In the genomic region with DNA sequence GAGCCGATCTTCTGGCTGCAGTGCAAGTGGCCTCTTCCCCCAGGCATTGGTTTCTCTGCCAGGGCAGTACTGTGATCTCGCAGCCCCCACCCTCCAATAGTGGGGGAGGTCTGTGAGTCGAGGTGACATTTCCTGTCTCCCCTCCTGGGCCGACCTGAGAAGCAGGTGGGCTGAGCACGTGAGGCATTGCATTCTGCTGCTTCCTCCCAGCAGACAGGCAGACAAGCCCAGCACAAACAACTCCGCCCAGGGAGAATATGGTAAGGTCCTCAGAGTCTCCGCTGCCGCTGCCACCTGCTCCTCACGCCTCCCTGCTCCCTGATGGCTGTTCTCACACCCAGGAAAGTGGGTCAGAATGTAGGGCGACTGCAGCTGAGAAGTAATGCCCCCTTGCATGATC, we compare ENCODE assay signal across 10 mouse cellular contexts. TPM values are rescaled to one million over a fixed set of nuclear protein-coding genes. Genes with fewer than 3 reads are reported as not detected.
DNase-seq lines count a peak whose midpoint lies in the region; ATAC-seq and TF ChIP-seq lines count a peak whose summit lies in the region.
"Had no signal": no experiment of that assay in that cellular context is flagged by ENCODE, and none has a peak within 500 bp of the region (broad histone marks: within the 10 kb centered on the region; RNA-seq: fewer than 3 reads in every experiment).

No protein-coding gene starts in this region.

- H3K4me2 ChIP-seq in hindbrain, postnatal 0 days (ENCODE audit: low read depth, low read length), result no peak overlapping the region
- H3K4me2 ChIP-seq: intestine, embryonic 15.5 days; liver, embryonic 13.5 days had no signal

- 0 out of 2 replicates have a peak overlapping the region, but pooled peaks have one; percentile 10 for H3K9ac ChIP-seq in hindbrain, postnatal 0 days (replicated peaks; ENCODE audit: low read length)
- no peak overlapping the region for H3K9ac ChIP-seq in heart, adult 2 months (ENCODE audit: low read depth, low read length)
- H3K9ac ChIP-seq: intestine, embryonic 15.5 days; liver, embryonic 13.5 days had no signal

- no peaks in the 10 kb centered on the region for H3K9me3 ChIP-seq in hindbrain, postnatal 0 days (ENCODE audit: low read length)
- H3K9me3 ChIP-seq: intestine, embryonic 15.5 days; liver, embryonic 13.5 days had no signal

- peak; percentile 41; the same call in 1 of the 2 replicates for ATAC-seq in hindbrain, postnatal 0 days
- ATAC-seq: intestine, embryonic 15.5 days had no signal

- TF ChIP-seq CTCF in gastrocnemius, adult 2 months (IDR thresholded peaks at IDR 0.05), result no peak
- TF ChIP-seq CTCF in hindbrain, postnatal 0 days (IDR thresholded peaks at IDR 0.05; ENCODE audit: low read depth), result no peak
- TF ChIP-seq CTCF in heart, adult 2 months (IDR thresholded peaks at IDR 0.05), result no peak

- no peaks in the 10 kb centered on the region for H3K36me3 ChIP-seq in hindbrain, postnatal 0 days (ENCODE audit: insufficient read depth, low read length)
- no peaks in the 10 kb centered on the region for H3K36me3 ChIP-seq in heart, adult 2 months (ENCODE audit: control insufficient read depth, insufficient read depth, low read length)
- H3K36me3 ChIP-seq: intestine, embryonic 15.5 days had no signal

- no peaks in the 10 kb centered on the region for H3K79me2 ChIP-seq in heart, adult 2 months (replicated peaks; ENCODE audit: control insufficient read depth, insufficient read depth, low read length)

- WGBS in hindbrain, postnatal 0 days, result 30% methylated on average over 10 of the region's 10 CpGs
- WGBS in heart, adult 2 months, result 55% methylated on average over 10 of the region's 10 CpGs

- DNase-seq in gastrocnemius, adult 2 months, result peak; percentile 36
- no peak for DNase-seq in gastrocnemius, postnatal 25 days
- peak; percentile 54 for DNase-seq in right cerebral cortex, adult 18-20 months
- no peak for DNase-seq in right cerebral cortex, postnatal 14 days
- peak; percentile 28 for DNase-seq in hindbrain, postnatal 0 days (ENCODE audit: low spot score)
- DNase-seq in thymus, postnatal 4 days, result peak; percentile 80
- DNase-seq in heart, adult 2 months, result no peak
- no peak for DNase-seq in layer of hippocampus, postnatal 25 days (ENCODE audit: extremely low spot score in 1 of 2, low spot score in 1 of 2)
- DNase-seq: liver, embryonic 13.5 days had no signal

- TF ChIP-seq EP300 in heart, adult 2 months (IDR thresholded peaks at IDR 0.05; ENCODE audit: insufficient read depth, low read depth, low read length), result no peak

- intact Hi-C loops in gastrocnemius, adult 2 months (cut with DNase I), result no loop called here
- intact Hi-C loops in heart, adult 2 months (cut with DNase I), result no loop called here

- no peak overlapping the region for H3K4me3 ChIP-seq in gastrocnemius, adult 2 months
- H3K4me3 ChIP-seq in hindbrain, postnatal 0 days (ENCODE audit: low read length), result no peak overlapping the region
- H3K4me3 ChIP-seq in heart, adult 2 months, result no peak overlapping the region
- H3K4me3 ChIP-seq: intestine, embryonic 15.5 days; liver, embryonic 13.5 days had no signal

- no peaks in the 10 kb centered on the region for H3K27me3 ChIP-seq in hindbrain, postnatal 0 days (ENCODE audit: insufficient read depth, low read length)
- no peaks in the 10 kb centered on the region for H3K27me3 ChIP-seq in heart, adult 2 months (ENCODE audit: control insufficient read depth, insufficient read depth, low read length)
- H3K27me3 ChIP-seq: intestine, embryonic 15.5 days; liver, embryonic 13.5 days had no signal

- no peak for TF ChIP-seq POLR2A in heart, adult 2 months (IDR thresholded peaks at IDR 0.05; ENCODE audit: insufficient read depth, low read depth, low read length)

- no peaks in the 10 kb centered on the region for H3K4me1 ChIP-seq in hindbrain, postnatal 0 days (ENCODE audit: insufficient read depth, low read length)
- H3K4me1 ChIP-seq in heart, adult 2 months (ENCODE audit: control insufficient read depth, insufficient read depth, low read length), result peaks cover 7% of the 10 kb centered on the region

- peak overlapping the region; percentile 69 for H3K27ac ChIP-seq in gastrocnemius, adult 2 months
- H3K27ac ChIP-seq in hindbrain, postnatal 0 days, result peak overlapping the region; percentile 45
- H3K27ac ChIP-seq in heart, adult 2 months, result no peak overlapping the region
- H3K27ac ChIP-seq: intestine, embryonic 15.5 days; liver, embryonic 13.5 days had no signal

RNA-seq across cellular contexts. Expression of gene Arrb1, which starts 37.7 kb away (rescaled TPM):
- 10 to 100 TPM in 1 of 2 experiments, 1 to 10 TPM in 1; 6.9 to 10.8 TPM for total RNA-seq in gastrocnemius, adult 2 months (2021)
- 10 to 100 TPM; 12.4 to 15.6 TPM for total RNA-seq in gastrocnemius, postnatal 25 days (2021)
- total RNA-seq in hindbrain, postnatal 0 days (2014; rRNA removed), result 106 and 113 TPM in 2 replicates
- 13.5 and 13.7 TPM in 2 replicates for polyA plus RNA-seq in hindbrain, postnatal 0 days (2015; fragmentation: Nextera tagmentation; extraction: Ambion mirVana)
- total RNA-seq in heart, adult 2 months (2021), result 10 to 100 TPM; 15.6 to 22.4 TPM
- 16.1 and 22.5 TPM in 2 replicates for polyA plus RNA-seq in heart, adult 2 months (2012; rRNA removed)
- 100 to 1,000 TPM; 135 to 152 TPM for total RNA-seq in layer of hippocampus, postnatal 25 days (2021)

RNA-seq across cellular contexts. Expression of gene Tpbgl, which starts 54.0 kb away (rescaled TPM):
- 10 to 100 TPM; 47.8 to 69.3 TPM for total RNA-seq in gastrocnemius, adult 2 months (2021)
- total RNA-seq in gastrocnemius, postnatal 25 days (2021), result 10 to 100 TPM; 42.5 to 46.1 TPM
- 6.4 and 7.9 TPM in 2 replicates for total RNA-seq in hindbrain, postnatal 0 days (2014; rRNA removed)
- 2.3 and 2.9 TPM in 2 replicates for polyA plus RNA-seq in hindbrain, postnatal 0 days (2015; fragmentation: Nextera tagmentation; extraction: Ambion mirVana)
- total RNA-seq in heart, adult 2 months (2021), result 1 to 10 TPM; 3.3 to 3.4 TPM
- polyA plus RNA-seq in heart, adult 2 months (2012; rRNA removed), result 3.5 and 5.1 TPM in 2 replicates
- total RNA-seq in layer of hippocampus, postnatal 25 days (2021), result 1 to 10 TPM; 6.1 TPM

Comparison
In these comparisons a context has a peak if more than half of its experiments do, and no peak if none do; other contexts are left out.
1. DNase-seq: peak in gastrocnemius, adult 2 months (single experiment), right cerebral cortex, adult 18-20 months (single experiment), hindbrain, postnatal 0 days (single experiment) and thymus, postnatal 4 days (single experiment); none in gastrocnemius, postnatal 25 days (single experiment), right cerebral cortex, postnatal 14 days (single experiment), heart, adult 2 months (0 of 2) and layer of hippocampus, postnatal 25 days (0 of 2).